Mouse (Mus musculus) midbrain, embryonic 11.5 days (tissue): ENCODE measurements at regions not wholly inside any gene's neighbourhood (a gene's known extent, or its start where the extent isn't known, plus 50 kb on each side); places are given as distances from the start of the nearest gene placed in this dataset.
A peak's percentile ranks its signal among the peaks of the same experiment; 100 is the strongest.

Experiments used
- ATAC-seq: fragments of 200-750 bp; cut with Nextera tagmentation; 2 replicates; pipeline ENCODE4 v1.8.0; 2017; ENCODE audit warnings: moderate TSS enrichment, moderate library complexity; ENCODE audit not compliant: low FRiP score
- DNase-seq: peaks from one replicate; pipeline ENCODE4 v3.0.0; 2015; ENCODE audit warnings: low spot score; ENCODE audit errors: missing footprints
- H3K27ac ChIP-seq: fragments of 300-500 bp; sonication (generic); 2 replicates; pipeline ENCODE4 v1.5.1; 2014; ENCODE audit warnings: low read depth, low read length
- H3K27me3 ChIP-seq: fragments of 300-500 bp; sonication (generic); 2 replicates; pipeline ENCODE4 v1.6.1; 2014; ENCODE audit warnings: mild to moderate bottlenecking, low read length, moderate library complexity, mixed read lengths; ENCODE audit not compliant: control insufficient read depth, insufficient read depth
- H3K36me3 ChIP-seq: fragments of 300-500 bp; sonication (generic); 2 replicates; pipeline ENCODE4 v1.6.1; 2014; ENCODE audit warnings: mild to moderate bottlenecking, low read length, moderate library complexity, mixed read lengths; ENCODE audit not compliant: control insufficient read depth, insufficient read depth
- H3K4me1 ChIP-seq: fragments of 300-500 bp; sonication (generic); 2 replicates; pipeline ENCODE4 v1.6.1; 2014; ENCODE audit warnings: low read length; ENCODE audit not compliant: control insufficient read depth, insufficient read depth
- H3K4me2 ChIP-seq: fragments of 300-500 bp; sonication (generic); 2 replicates; pipeline ENCODE4 v1.6.1; 2014; ENCODE audit warnings: mild to moderate bottlenecking, moderate library complexity
- H3K4me3 ChIP-seq: fragments of 300-500 bp; sonication (generic); 2 replicates; pipeline ENCODE4 v1.5.1; 2014; ENCODE audit warnings: low read depth, low read length
- H3K9ac ChIP-seq: fragments of 300-500 bp; sonication (generic); 2 replicates; pipeline ENCODE4 v1.6.1; 2014; ENCODE audit warnings: low read length
- H3K9me3 ChIP-seq: fragments of 300-500 bp; sonication (generic); 2 replicates; pipeline ENCODE4 v1.6.1; 2016; ENCODE audit warnings: low read length; ENCODE audit not compliant: control insufficient read depth
- WGBS: fragments of 180-500 bp; shearing (Covaris S2); extraction: QIAGEN DNeasy Blood & Tissue Kit; methylation state at CpG from one replicate; pipeline ENCODE4 v1.1.7; 2014; 5-methylcytosine and 5-hydroxymethylcytosine counted together

DNA sequence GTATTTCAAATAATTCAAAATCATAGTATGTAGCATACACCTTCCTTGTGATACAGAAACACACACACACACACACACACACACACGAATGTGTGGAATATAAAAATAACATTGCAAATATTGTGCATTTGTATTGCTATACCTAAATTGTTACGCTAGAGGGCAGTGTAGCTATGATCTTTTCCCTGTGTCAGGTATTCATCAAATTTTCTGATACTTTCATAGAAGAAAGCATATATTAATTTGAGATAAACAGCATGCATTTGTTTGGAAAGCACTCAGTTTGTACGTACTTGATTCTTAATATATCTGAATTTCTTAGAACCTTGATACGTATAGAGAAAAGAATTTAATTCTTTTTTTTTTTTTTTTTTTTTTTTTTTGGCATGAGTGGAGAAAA is 1700.9 kb upstream of the Sel1l start:
- no peak overlapping the region for H3K4me3 ChIP-seq
- WGBS = 47% methylated on average over 4 of the region's 4 CpGs
- DNase-seq (no peak), ATAC-seq (no peak)
- no peak overlapping the region for H3K27ac ChIP-seq
- H3K4me2 ChIP-seq = no peak overlapping the region
- H3K36me3 ChIP-seq = no peaks in the 10 kb centered on the region
- no peak overlapping the region for H3K9ac ChIP-seq
- no peaks in the 10 kb centered on the region for H3K4me1 ChIP-seq
- H3K27me3 ChIP-seq = no peaks in the 10 kb centered on the region
- H3K9me3 ChIP-seq = no peaks in the 10 kb centered on the region

DNA sequence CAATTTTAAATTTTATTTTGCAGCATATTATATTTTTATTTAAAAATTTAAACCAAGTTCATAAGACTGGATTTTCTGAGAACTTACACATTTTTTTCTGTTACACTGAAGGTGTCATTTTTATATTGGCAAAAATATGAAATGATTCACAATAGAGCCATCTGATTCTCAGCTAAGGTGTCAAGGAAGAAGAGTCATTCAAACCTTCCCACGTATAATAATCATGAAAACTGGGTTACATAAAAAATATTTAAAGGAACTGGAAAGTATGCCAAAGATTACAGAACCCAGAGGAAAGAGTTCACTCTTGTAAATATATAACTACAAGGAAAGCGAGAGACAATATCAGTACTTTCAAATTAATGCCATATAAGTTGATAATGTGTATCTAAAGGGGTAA is 1674.5 kb upstream of the Sel1l start:
- Histone ChIP-seq H3K4me2 (no peak overlapping the region), H3K27ac (no peak overlapping the region), H3K4me1 (no peaks in the 10 kb centered on the region), H3K9me3 (no peaks in the 10 kb centered on the region), H3K27me3 (no peaks in the 10 kb centered on the region), H3K4me3 (no peak overlapping the region), H3K36me3 (no peaks in the 10 kb centered on the region), H3K9ac (no peak overlapping the region)
- DNase-seq = no peak
- WGBS = 81% methylated on average over 2 of the region's 2 CpGs
- ATAC-seq = no peak

DNA sequence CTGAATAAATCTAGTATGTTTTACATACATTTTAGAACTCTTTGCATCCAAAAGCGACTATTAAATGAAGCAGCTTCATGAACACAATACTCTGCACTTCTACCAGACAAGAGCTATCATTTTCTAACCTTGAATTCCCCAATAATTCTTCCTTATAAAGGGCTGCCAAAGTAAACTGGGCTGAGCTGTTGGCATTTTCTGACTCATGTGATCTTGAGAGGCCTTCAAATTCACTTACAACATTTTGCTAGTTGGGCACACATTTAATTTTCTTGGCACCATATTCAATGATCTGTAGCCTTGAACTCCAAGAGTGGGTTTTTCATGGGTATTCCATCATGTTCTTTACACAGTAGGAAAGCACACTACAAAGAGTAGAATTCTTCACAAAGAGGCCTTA is 1637.4 kb upstream of the Sel1l start:
- H3K4me2 ChIP-seq = no peak overlapping the region
- no peak for ATAC-seq
- no peaks in the 10 kb centered on the region for H3K9me3 ChIP-seq
- no peaks in the 10 kb centered on the region for H3K4me1 ChIP-seq
- no peak overlapping the region for H3K4me3 ChIP-seq
- WGBS = 88% methylated on average over 1 of the region's 1 CpGs
- no peak overlapping the region for H3K27ac ChIP-seq
- no peak for DNase-seq
- H3K36me3 ChIP-seq = no peaks in the 10 kb centered on the region
- no peak overlapping the region for H3K9ac ChIP-seq
- no peaks in the 10 kb centered on the region for H3K27me3 ChIP-seq

DNA sequence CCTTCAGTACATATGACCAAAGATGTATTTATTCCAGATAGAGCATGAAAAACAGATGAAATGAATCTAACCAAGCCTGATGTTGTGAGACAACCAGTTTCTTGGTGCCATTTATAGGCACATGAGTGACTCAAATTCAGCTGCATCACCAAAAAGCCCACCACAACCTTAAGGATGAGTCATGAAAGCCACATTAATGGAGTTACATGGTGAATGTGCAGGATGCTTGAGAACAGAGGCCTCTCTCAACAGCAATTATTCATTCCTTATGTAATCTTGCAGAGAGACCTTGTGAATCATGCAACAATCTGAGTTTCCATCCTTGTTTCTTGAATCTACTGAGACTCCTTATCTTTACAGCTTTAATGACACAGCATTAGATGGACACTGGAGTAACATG is 1613.1 kb upstream of the Sel1l start:
- DNase-seq (no peak), ATAC-seq (no peak)
- Histone ChIP-seq H3K27me3 (no peaks in the 10 kb centered on the region), H3K9me3 (no peaks in the 10 kb centered on the region), H3K4me3 (no peak overlapping the region), H3K9ac (no peak overlapping the region), H3K4me1 (no peaks in the 10 kb centered on the region), H3K4me2 (no peak overlapping the region), H3K27ac (no peak overlapping the region), H3K36me3 (no peaks in the 10 kb centered on the region)

DNA sequence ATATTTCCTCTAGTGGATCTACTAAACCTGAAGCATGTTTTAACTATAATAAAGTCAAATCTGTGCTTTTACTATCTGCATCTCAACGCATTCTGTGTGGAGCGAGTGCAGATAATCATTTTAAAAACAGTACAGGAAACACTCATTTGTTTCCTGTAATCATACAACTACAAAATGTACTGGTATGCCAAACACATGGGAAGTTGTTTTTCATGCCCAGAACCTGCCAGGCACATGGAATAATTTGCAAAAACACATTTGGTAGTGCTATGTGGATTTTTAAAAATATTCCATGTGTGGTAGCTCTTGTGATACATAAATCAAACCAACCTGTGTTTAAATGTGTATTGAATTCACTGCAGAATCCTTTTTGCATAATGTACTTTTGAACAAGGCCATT is 1600.5 kb upstream of the Sel1l start:
- DNase-seq (no peak), ATAC-seq (no peak)
- Histone ChIP-seq H3K4me2 (no peak overlapping the region), H3K4me1 (no peaks in the 10 kb centered on the region), H3K4me3 (no peak overlapping the region), H3K27ac (no peak overlapping the region), H3K9me3 (no peaks in the 10 kb centered on the region), H3K9ac (no peak overlapping the region), H3K27me3 (no peaks in the 10 kb centered on the region), H3K36me3 (no peaks in the 10 kb centered on the region)
- 94% methylated on average over 2 of the region's 2 CpGs for WGBS

DNA sequence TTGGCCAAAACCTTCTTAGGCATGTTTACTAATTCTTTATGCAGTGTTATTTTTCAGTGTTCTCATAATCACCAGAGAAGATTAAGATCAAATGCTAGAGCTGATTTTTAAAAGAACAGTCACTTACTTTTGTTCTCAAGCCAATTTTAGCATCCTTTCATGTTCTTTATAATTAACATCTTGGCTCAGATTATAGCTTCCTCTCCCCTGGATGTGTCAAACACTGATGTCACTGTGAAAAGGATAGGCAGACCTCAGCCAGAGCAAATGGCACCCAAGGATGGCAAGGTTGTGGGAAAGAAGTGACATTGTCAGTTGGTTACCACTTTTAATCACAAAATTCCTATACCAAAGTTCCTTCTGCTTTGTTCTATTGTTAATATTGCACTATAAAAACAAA is 1580.3 kb upstream of the Sel1l start:
- no peaks in the 10 kb centered on the region for H3K9me3 ChIP-seq
- DNase-seq = no peak
- H3K27me3 ChIP-seq = no peaks in the 10 kb centered on the region
- H3K9ac ChIP-seq = no peak overlapping the region
- H3K4me3 ChIP-seq = no peak overlapping the region
- no peak for ATAC-seq
- no peak overlapping the region for H3K4me2 ChIP-seq
- H3K27ac ChIP-seq = no peak overlapping the region
- H3K4me1 ChIP-seq = no peaks in the 10 kb centered on the region
- no peaks in the 10 kb centered on the region for H3K36me3 ChIP-seq

DNA sequence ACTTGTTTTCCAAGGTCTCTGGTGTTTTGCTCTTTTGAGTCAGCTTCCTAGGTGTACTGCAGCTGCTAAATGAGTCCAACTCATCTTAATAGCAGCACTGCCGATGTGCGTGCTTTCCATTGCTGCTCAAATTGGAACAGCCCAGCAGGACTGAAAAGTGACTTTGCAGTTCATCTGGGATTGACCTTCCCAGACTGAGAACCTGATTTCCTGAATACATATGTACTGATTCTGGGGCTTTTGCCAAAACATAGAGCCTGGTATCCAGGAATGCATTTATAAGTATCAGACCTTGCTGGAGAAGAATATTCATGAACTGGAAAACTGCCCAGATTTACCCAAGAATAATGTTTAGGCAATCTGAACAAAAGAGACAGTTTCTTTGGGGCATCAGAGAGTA is 1579.0 kb upstream of the Sel1l start:
- 92% methylated on average over 2 of the region's 2 CpGs for WGBS
- no peaks in the 10 kb centered on the region for H3K4me1 ChIP-seq

DNA sequence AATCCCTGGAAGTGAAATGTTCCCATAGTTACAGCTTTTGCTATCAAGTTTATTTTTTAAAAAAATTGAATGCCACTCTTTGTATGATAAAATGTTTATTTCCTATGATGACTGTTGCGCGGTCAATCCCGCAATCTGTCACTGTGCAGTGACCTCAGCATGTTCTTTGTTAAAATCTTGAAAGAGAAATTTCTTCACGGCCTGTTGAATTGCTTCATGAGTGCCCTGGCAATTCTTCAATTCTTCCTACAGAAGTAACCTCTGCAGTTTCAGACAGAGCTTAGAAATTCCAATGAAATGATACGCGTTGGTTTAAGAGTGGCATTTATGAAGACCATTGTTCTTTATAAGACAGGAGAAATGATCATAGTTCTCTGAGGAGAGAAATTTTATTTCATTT is 1567.4 kb upstream of the Sel1l start:
- H3K4me2 ChIP-seq = no peak overlapping the region
- no peaks in the 10 kb centered on the region for H3K4me1 ChIP-seq
- H3K27ac ChIP-seq = no peak overlapping the region
- WGBS = 71% methylated on average over 6 of the region's 6 CpGs
- no peaks in the 10 kb centered on the region for H3K9me3 ChIP-seq
- no peaks in the 10 kb centered on the region for H3K27me3 ChIP-seq
- no peak for DNase-seq
- no peak for ATAC-seq
- no peak overlapping the region for H3K9ac ChIP-seq
- no peak overlapping the region for H3K4me3 ChIP-seq
- no peaks in the 10 kb centered on the region for H3K36me3 ChIP-seq

More for the DNA sequence above, 1579.0 kb upstream of the Sel1l start:
- no peak for DNase-seq
- no peak overlapping the region for H3K9ac ChIP-seq
- H3K27ac ChIP-seq = no peak overlapping the region
- no peaks in the 10 kb centered on the region for H3K9me3 ChIP-seq
- H3K27me3 ChIP-seq = no peaks in the 10 kb centered on the region
- no peak overlapping the region for H3K4me2 ChIP-seq
- no peaks in the 10 kb centered on the region for H3K36me3 ChIP-seq
- ATAC-seq = no peak
- no peak overlapping the region for H3K4me3 ChIP-seq

DNA sequence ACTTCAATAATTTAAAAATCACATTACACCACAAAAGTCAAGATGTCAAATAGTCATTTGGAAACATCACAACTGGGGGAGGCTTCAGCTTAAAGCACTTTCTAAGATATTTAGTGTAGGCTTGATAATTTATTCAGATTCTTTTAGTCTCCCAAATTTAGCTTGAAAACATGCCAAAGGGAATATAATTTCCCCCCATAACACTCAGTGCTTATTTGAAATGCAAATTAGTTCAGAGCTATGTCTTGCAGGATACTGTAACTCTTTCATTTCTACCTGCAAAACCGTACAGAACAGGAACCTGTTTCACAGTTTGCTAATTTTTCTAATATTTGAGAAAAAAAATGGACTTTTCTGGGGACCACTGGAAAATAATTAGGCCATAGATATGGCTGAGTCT is 1566.8 kb upstream of the Sel1l start:
- WGBS = 89% methylated on average over 1 of the region's 1 CpGs
- H3K9me3 ChIP-seq = no peaks in the 10 kb centered on the region
- no peak overlapping the region for H3K9ac ChIP-seq
- H3K27me3 ChIP-seq = no peaks in the 10 kb centered on the region
- H3K4me1 ChIP-seq = no peaks in the 10 kb centered on the region
- H3K36me3 ChIP-seq = no peaks in the 10 kb centered on the region
- DNase-seq (peak; percentile 64), ATAC-seq (no peak)
- no peak overlapping the region for H3K27ac ChIP-seq
- no peak overlapping the region for H3K4me3 ChIP-seq
- H3K4me2 ChIP-seq = no peak overlapping the region

DNA sequence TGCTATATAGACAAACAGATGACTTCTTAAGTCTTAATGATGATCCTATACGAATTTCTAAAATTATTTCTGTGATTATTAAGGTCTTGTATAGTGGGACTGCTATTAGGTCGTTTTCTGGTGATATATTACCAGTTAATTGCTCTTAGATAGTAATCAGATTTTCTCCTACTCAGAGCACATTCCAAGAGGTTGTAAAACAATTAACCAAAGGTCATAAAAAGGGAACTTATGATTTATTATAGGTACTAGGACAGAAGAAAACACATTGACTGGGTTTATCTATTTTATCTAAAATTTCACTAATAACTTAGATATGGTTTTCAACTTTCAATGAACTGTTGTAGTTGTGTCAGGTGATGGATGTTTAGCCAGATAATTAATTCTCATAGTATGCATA is 1536.6 kb upstream of the Sel1l start:
- no peak overlapping the region for H3K9ac ChIP-seq
- WGBS = 49% methylated on average over 2 of the region's 2 CpGs
- no peaks in the 10 kb centered on the region for H3K9me3 ChIP-seq
- H3K4me3 ChIP-seq = no peak overlapping the region
- DNase-seq (no peak), ATAC-seq (no peak)
- H3K36me3 ChIP-seq = no peaks in the 10 kb centered on the region
- no peak overlapping the region for H3K4me2 ChIP-seq
- no peaks in the 10 kb centered on the region for H3K4me1 ChIP-seq
- no peak overlapping the region for H3K27ac ChIP-seq
- H3K27me3 ChIP-seq = no peaks in the 10 kb centered on the region
